Mouse (Mus musculus) monocyte, adult 2 months (primary cell): ENCODE measurements at regions not wholly inside any gene's neighbourhood (a gene's known extent, or its start where the extent isn't known, plus 50 kb on each side); places are given as distances from the start of the nearest gene placed in this dataset.

Experiments
- DNase-seq, 2 experiments: peaks; one replicate each; pipeline ENCODE4 v3.0.0; 2022; ENCODE audit warnings: low spot score in 2 of 2, low read depth in 1 of 2

GRCm38 (mm10) chr2:160256251-160256650, 77.7 kb downstream of the Gm826 start:
- no peak for DNase-seq

- DNase-seq: no peak
Measured at GRCm38 (mm10) chr2:160250228-160250627, 83.7 kb downstream of the Gm826 start.

- no peak for DNase-seq
Measured at GRCm38 (mm10) chr2:160249104-160250093, 84.6 kb downstream of the Gm826 start.

GRCm38 (mm10) chr2:160247286-160247685, 86.7 kb downstream of the Gm826 start:
- DNase-seq: no peak

- DNase-seq: no peak
Measured at GRCm38 (mm10) chr2:160246356-160246755, 87.6 kb downstream of the Gm826 start.

- no peak for DNase-seq
Measured at GRCm38 (mm10) chr2:160244866-160245265, 89.1 kb downstream of the Gm826 start.

- no peak for DNase-seq
Measured at GRCm38 (mm10) chr2:160240531-160241379, 93.2 kb downstream of the Gm826 start.

- peak in 1 of 2 experiments; percentile 18 for DNase-seq
Measured at GRCm38 (mm10) chr2:160237436-160238104, 96.4 kb downstream of the Gm826 start.

- DNase-seq: peak in 1 of 2 experiments; percentile 46
Measured at GRCm38 (mm10) chr2:160236806-160237205, 97.2 kb downstream of the Gm826 start.

GRCm38 (mm10) chr2:160230786-160231185, 103.2 kb downstream of the Gm826 start:
- no peak for DNase-seq

GRCm38 (mm10) chr2:160228331-160229035, 105.5 kb downstream of the Gm826 start:
- no peak for DNase-seq

GRCm38 (mm10) chr2:160225450-160225849, 108.5 kb downstream of the Gm826 start:
- DNase-seq: peak; percentile 60 to 70

GRCm38 (mm10) chr2:160223366-160223765, 110.6 kb downstream of the Gm826 start:
- DNase-seq: no peak

- no peak for DNase-seq
Measured at GRCm38 (mm10) chr2:160221772-160222171, 112.2 kb downstream of the Gm826 start.

GRCm38 (mm10) chr2:160220562-160221021, 113.4 kb downstream of the Gm826 start:
- DNase-seq: no peak

- peak; percentile 65 to 72 for DNase-seq
Measured at GRCm38 (mm10) chr2:160214032-160214812, 119.7 kb downstream of the Gm826 start.

GRCm38 (mm10) chr2:160210507-160210906, 123.5 kb downstream of the Gm826 start:
- DNase-seq: peak; percentile 68 to 71

GRCm38 (mm10) chr2:160209589-160210264, 124.2 kb downstream of the Gm826 start:
- peak; percentile 22 to 63 for DNase-seq

- DNase-seq: peak in 1 of 2 experiments; percentile 34
Measured at GRCm38 (mm10) chr2:160208295-160208694, 125.7 kb downstream of the Gm826 start.
